Mouse (Mus musculus) embryonic facial prominence, embryonic 10.5 days (tissue): Measurements from ENCODE around the gene Olfr401. TPM values are rescaled to one million over a fixed set of nuclear protein-coding genes. Genes with fewer than 3 reads are reported as not detected.
"Not testable (repeated sequence)": the region's sequence is repeated elsewhere in the genome, so short reads cannot be mapped to it uniquely, and the experiment has no call there.

ENCODE experiments used
- DNase-seq: peaks from one replicate; pipeline ENCODE4 v3.0.0-alpha.2; 2017; ENCODE audit warnings: low spot score
- H3K27ac ChIP-seq: fragments of 300-500 bp; sonication (generic); replicated peaks from 2 replicates; pipeline ENCODE4 v1.5.1; 2016; ENCODE audit warnings: mild to moderate bottlenecking
- H3K27me3 ChIP-seq: fragments of 300-500 bp; sonication (generic); replicated peaks from 2 replicates; pipeline ENCODE4 v1.6.1; 2016; ENCODE audit warnings: low read depth, mild to moderate bottlenecking; ENCODE audit not compliant: poor library complexity, severe bottlenecking
- H3K36me3 ChIP-seq: fragments of 300-500 bp; sonication (generic); replicated peaks from 2 replicates; pipeline ENCODE4 v1.6.1; 2016; ENCODE audit warnings: mild to moderate bottlenecking, moderate library complexity
- H3K4me1 ChIP-seq: fragments of 300-500 bp; sonication (generic); 2 replicates; pipeline ENCODE4 v1.6.1; 2016
- H3K4me3 ChIP-seq: fragments of 300-500 bp; sonication (generic); 2 replicates; pipeline ENCODE4 v1.5.1; 2016; ENCODE audit warnings: mild to moderate bottlenecking, moderate library complexity
- H3K9me3 ChIP-seq: fragments of 300-500 bp; sonication (generic); 2 replicates; pipeline ENCODE4 v1.6.1; 2016; ENCODE audit warnings: mild to moderate bottlenecking
- WGBS: fragments of 180-500 bp; shearing (Covaris S2); methylation state at CpG from one replicate; pipeline ENCODE4 v1.1.7; 2016; 5-methylcytosine and 5-hydroxymethylcytosine counted together
- polyA plus RNA-seq: library from polyadenylated mRNA; unstranded; fragments of >200 nt; fragmentation: Nextera tagmentation; extraction: Ambion mirVana; gene quantifications from 2 replicates; pipeline ENCODE4 v1.2.1, GENCODE M21; 2016

Gene Olfr401
- polyA plus RNA-seq, result not detected in 2 replicates

DNA sequence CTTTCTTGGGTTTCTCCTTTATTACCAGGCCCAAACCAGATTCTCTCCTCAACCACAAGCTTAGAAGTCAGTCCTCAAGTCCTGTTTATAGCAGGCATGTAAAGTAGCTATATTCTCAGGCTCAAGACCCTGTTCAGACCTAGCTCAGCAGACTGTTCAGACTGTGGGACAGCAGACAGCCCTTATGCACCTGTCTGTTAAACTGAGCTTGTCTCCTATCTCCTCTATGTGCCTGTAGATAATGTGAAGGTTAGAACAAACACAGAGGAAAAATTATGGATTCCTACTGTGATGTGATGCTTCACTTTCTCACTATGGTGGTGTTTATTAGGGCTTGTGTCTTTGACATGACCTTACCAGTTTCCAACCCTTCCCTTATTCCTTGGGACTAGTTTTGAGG lies at the start of gene Olfr401:
Gene Olfr401 (plus strand): TSS at position 301 of the 400 bp plus-strand sequence.
- H3K4me1 ChIP-seq, result no peaks in the 10 kb centered on the region
- no peak for DNase-seq
- H3K4me3 ChIP-seq, result no peak within 1 kb of the TSS
- no peak within 1 kb of the TSS for H3K27ac ChIP-seq
- H3K27me3 ChIP-seq, result no peaks in the 10 kb centered on the region
- no peaks in the 10 kb centered on the region for H3K36me3 ChIP-seq
- H3K9me3 ChIP-seq, result peaks cover 40% of the 10 kb centered on the region

DNA sequence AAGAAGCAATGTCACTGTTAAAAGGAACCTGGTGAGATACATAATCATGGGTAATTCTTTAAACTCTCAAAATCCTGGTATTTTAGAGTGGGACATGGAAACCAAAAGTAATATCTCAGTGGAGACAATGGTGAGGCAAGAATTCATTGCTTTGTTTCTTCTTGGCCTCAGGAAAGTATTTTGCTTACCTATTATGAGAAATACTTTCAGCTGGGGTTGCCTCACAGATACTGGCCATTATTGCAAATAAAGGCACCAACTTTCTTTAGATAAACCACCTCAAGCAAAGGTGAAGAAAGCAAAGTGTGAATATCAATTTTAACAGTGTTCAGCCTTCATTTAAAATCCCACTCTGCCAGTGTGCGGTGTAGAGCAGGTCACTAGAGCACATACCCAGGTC lies 43.9 kb upstream of the Olfr401 start, which contains the start of gene Zfp616:
Gene Zfp616 (plus strand): TSS at position 301 of the 400 bp plus-strand sequence.
- 88% methylated on average over 1 of the region's 1 CpGs for WGBS
- H3K4me1 ChIP-seq, result no peaks in the 10 kb centered on the region
- H3K27me3 ChIP-seq, result no peaks in the 10 kb centered on the region
- no peak within 1 kb of the TSS for H3K4me3 ChIP-seq
- H3K36me3 ChIP-seq, result no peaks in the 10 kb centered on the region
- no peak for DNase-seq
- H3K9me3 ChIP-seq, result peaks cover 19% of the 10 kb centered on the region
- no peak within 1 kb of the TSS for H3K27ac ChIP-seq

- DNase-seq, result no peak
- Histone ChIP-seq H3K9me3 (peaks cover 18% of the 10 kb centered on the region; the same call in 1 of the 2 replicates), H3K36me3 (no peaks in the 10 kb centered on the region), H3K4me1 (no peaks in the 10 kb centered on the region), H3K27ac (no peak overlapping the region), H3K4me3 (no peak overlapping the region), H3K27me3 (no peaks in the 10 kb centered on the region)
- 81% methylated on average over 2 of the region's 2 CpGs for WGBS
These were observed 12.8 kb upstream of the Olfr401 start for GRCm38 (mm10) chr11:74100724-74101123.

DNA sequence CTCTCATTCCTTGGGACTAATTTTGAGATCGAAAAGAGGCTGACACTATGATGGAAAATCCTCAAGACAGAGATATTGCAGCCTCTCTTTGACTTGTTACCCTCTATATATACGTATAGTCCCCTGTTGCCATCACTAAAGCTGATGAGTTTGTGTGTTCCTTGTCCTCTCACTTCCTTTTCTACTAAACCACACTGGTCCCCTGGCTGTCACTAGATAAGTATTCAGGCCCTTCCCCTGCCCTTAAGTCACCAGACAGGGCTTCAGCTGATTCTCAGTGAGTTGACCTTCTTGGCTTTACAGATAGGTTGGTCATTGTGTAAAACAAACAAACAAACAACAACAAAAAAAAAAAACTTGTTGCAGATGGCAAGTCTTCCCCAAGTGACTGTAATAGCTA lies 12.0 kb upstream of the Olfr401 start:
- WGBS, result 55% methylated on average over 2 of the region's 2 CpGs
- Histone ChIP-seq H3K36me3 (no peaks in the 10 kb centered on the region), H3K9me3 (peaks cover 15% of the 10 kb centered on the region; the same call in 1 of the 2 replicates), H3K4me3 (no peak overlapping the region), H3K4me1 (no peaks in the 10 kb centered on the region), H3K27ac (no peak overlapping the region), H3K27me3 (no peaks in the 10 kb centered on the region)
- no peak for DNase-seq

DNA sequence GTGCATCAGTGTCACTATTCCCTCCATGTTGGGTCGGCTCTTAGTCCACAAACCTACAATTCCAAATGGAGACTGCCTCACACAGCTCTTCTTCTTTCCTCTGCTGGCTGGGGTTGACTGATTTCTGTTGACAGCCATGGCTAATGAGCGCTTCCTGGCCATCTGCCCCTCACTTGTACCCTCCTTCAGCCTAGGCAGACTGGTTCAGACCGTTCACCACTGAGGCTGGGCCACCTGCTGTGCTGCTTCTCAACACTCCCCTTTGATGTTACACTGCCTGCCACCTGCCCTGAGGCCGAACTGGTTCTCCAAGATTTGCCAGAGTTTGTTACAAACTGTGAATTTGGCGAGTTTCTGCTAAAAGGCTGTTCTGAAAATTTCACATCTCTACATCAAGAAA lies 8.4 kb upstream of the Olfr401 start:
- Histone ChIP-seq H3K27ac (no peak overlapping the region), H3K36me3 (no peaks in the 10 kb centered on the region), H3K4me3 (no peak overlapping the region), H3K9me3 (peaks cover 23% of the 10 kb centered on the region), H3K4me1 (no peaks in the 10 kb centered on the region), H3K27me3 (no peaks in the 10 kb centered on the region)
- no peak for DNase-seq
- 33% methylated on average over 5 of the region's 5 CpGs for WGBS

DNA sequence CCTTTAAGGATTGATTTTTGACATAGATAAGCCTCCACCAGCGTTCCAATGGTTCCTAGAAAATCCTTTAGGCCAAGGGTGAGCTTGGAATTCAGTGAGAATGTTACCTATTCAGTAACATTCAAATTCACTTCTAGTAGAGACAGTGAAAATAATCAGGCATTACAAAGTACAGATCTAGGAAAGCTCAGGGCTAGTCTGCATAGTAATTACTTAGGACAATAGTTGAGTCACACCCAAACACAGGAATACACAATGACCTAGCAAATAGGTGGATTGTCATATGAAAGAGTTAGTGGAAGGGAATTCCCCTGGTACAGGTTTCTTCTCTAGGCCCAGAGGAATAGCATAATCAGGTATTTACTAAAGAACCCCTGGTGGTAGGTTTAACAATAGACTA lies 26.5 kb downstream of the Olfr401 start:
- 33% methylated on average over 1 of the region's 1 CpGs for WGBS
- H3K36me3 ChIP-seq, DNase-seq, H3K4me3 ChIP-seq, H3K27me3 ChIP-seq, H3K4me1 ChIP-seq, H3K27ac ChIP-seq: not testable (repeated sequence)
- peaks cover 73% of the 10 kb centered on the region for H3K9me3 ChIP-seq

DNA sequence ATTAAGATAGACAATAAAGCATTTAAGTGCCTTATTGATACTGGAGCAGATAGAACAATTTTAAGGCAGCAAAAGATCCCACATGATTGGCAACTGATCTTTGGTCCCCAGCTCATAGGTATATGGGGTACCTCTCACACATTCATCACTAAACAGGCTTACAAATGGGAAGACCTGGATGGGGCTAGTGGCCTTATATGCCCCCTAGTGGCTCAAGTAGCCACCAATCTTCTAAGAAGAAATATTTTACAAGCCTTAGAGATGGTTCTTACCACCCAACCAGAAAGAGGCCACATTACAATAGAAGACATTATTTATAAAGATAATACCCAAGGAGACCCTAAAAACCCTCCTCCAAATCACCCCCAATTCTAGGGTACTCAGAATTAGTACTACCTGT lies 32.4 kb downstream of the Olfr401 start:
- no peaks in the 10 kb centered on the region for H3K4me1 ChIP-seq
- H3K9me3 ChIP-seq, result peaks cover 80% of the 10 kb centered on the region
- H3K27me3 ChIP-seq, result no peaks in the 10 kb centered on the region
- H3K4me3 ChIP-seq, result no peak overlapping the region
- no peak overlapping the region for H3K27ac ChIP-seq
- no peak for DNase-seq
- no peaks in the 10 kb centered on the region for H3K36me3 ChIP-seq

DNA sequence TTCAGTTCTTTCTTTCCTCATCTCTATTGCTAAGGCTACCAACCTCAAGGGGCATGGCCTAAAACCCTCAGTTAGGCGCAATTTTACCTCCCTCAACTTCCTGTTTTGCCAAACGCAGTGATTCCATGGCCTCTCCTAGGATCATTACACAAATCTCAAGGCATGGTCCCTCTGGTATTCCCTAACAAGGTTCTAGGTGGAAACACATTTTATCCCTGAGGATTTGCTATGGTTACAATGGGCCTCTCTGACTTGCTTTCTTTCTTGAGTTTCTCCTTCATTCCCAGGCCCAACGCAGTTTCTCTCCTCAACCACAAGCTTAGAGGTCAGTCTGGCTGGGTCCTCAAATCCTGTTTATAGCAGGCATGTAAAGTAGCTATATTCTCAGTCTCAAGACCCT lies 39.7 kb downstream of the Olfr401 start, which contains the start of gene Olfr402:
Gene Olfr402 (plus strand): TSS at position 301 of the 400 bp plus-strand sequence.
- H3K27me3 ChIP-seq, result no peaks in the 10 kb centered on the region
- H3K36me3 ChIP-seq, result no peaks in the 10 kb centered on the region
- H3K27ac ChIP-seq, result no peak within 1 kb of the TSS
- 66% methylated on average over 3 of the region's 3 CpGs for WGBS
- no peak for DNase-seq
- no peaks in the 10 kb centered on the region for H3K4me1 ChIP-seq
- no peak within 1 kb of the TSS for H3K4me3 ChIP-seq
- peaks cover 54% of the 10 kb centered on the region for H3K9me3 ChIP-seq

- no peaks in the 10 kb centered on the region for H3K4me1 ChIP-seq
- peaks cover 19% of the 10 kb centered on the region; the same call in 1 of the 2 replicates for H3K9me3 ChIP-seq
- H3K36me3 ChIP-seq, result no peaks in the 10 kb centered on the region
- H3K27ac ChIP-seq, result no peak overlapping the region
- DNase-seq, result no peak
- H3K4me3 ChIP-seq, result no peak overlapping the region
- H3K27me3 ChIP-seq, result no peaks in the 10 kb centered on the region
These were observed 55.3 kb downstream of the Olfr401 start for GRCm38 (mm10) chr11:74168771-74169170.

Other genes with a start within 250 kb of the Olfr401 start
- not detected in 2 replicates for gene Olfr394, start 222.9 kb upstream of the Olfr401 start, polyA plus RNA-seq
- not detected in 2 replicates for gene Olfr395, start 204.4 kb upstream of the Olfr401 start, polyA plus RNA-seq
- not detected in 2 replicates for gene Olfr23, start 177.0 kb upstream of the Olfr401 start, polyA plus RNA-seq
- gene Olfr397, start 152.9 kb upstream of the Olfr401 start, polyA plus RNA-seq, result not detected in 2 replicates
- not detected in 2 replicates for gene Olfr398, start 123.3 kb upstream of the Olfr401 start, polyA plus RNA-seq
- gene Olfr139, start 57.2 kb upstream of the Olfr401 start, polyA plus RNA-seq, result not detected in 2 replicates
- not detected in 2 replicates for gene Olfr399, start 57.1 kb upstream of the Olfr401 start, polyA plus RNA-seq
- gene Zfp616, start 43.8 kb upstream of the Olfr401 start, polyA plus RNA-seq, result not detected in 2 replicates
- gene Olfr402, start 39.8 kb downstream of the Olfr401 start, polyA plus RNA-seq, result not detected in 2 replicates
- gene Olfr403, start 72.5 kb downstream of the Olfr401 start, polyA plus RNA-seq, result not detected in 2 replicates
- gene Olfr43, start 97.7 kb downstream of the Olfr401 start, polyA plus RNA-seq, result not detected in 2 replicates
- gene Olfr406, start 146.1 kb downstream of the Olfr401 start, polyA plus RNA-seq, result not detected in 2 replicates
- not detected in 2 replicates for gene Olfr59, start 170.0 kb downstream of the Olfr401 start, polyA plus RNA-seq
- gene Olfr410, start 224.3 kb downstream of the Olfr401 start, polyA plus RNA-seq, result not detected in 2 replicates
- not detected in 2 replicates for gene Olfr411, start 238.9 kb downstream of the Olfr401 start, polyA plus RNA-seq
- gene Olfr412, start 248.4 kb downstream of the Olfr401 start, polyA plus RNA-seq, result not detected in 2 replicates